Mouse (Mus musculus) c-Kit-positive CD71-positive TER-119-positive erythroid progenitor cells, embryonic 14.5 days (primary cell): Measurements from ENCODE around the gene Hba-a2.
"Not testable (repeated sequence)": the region's sequence is repeated elsewhere in the genome, so short reads cannot be mapped to it uniquely, and the experiment has no call there.

Experiments used
- DNase-seq: peaks from one replicate; pipeline ENCODE4 v3.0.0-alpha.2; 2013; ENCODE audit warnings: low spot score

The Hba-a2 gene

GRCm38 (mm10) chr11:32296203-32296602 is at the start of gene Hba-a2:
Hba-a2 (plus strand) TSS chr11:32296489.
- DNase-seq: not testable (repeated sequence)

- DNase-seq: peak; percentile 63
Observed at GRCm38 (mm10) chr11:32247068-32247467, 49.2 kb upstream of the Hba-a2 start.

- no peak for DNase-seq
Observed at GRCm38 (mm10) chr11:32248350-32248749, 47.9 kb upstream of the Hba-a2 start.

- peak; percentile 95 for DNase-seq
Observed at GRCm38 (mm10) chr11:32250880-32251763, 45.2 kb upstream of the Hba-a2 start.

DNA sequence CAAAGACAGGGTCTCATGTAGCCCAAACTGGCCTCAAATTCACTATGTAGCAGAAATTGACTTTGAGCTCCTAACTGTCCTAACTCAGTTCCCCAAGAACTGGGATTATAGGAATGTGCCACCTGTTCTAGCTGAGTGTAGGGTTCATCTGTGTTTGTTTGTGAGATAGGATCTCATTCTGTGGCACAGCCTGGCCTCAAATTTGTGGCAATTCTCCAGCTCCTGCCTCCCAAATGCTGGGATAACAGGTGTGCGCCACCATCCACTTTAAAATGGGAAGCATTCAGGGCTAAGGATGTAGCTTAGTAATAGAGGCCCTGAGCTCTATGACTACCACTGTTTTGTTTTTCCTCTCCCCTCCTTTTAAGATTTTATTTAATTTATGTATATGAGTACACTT is 43.2 kb upstream of the Hba-a2 start:
- no peak for DNase-seq

- DNase-seq: peak; percentile 87
Observed at GRCm38 (mm10) chr11:32256146-32256545, 40.1 kb upstream of the Hba-a2 start.

GRCm38 (mm10) chr11:32256566-32256965 is 39.7 kb upstream of the Hba-a2 start:
- no peak for DNase-seq

DNA sequence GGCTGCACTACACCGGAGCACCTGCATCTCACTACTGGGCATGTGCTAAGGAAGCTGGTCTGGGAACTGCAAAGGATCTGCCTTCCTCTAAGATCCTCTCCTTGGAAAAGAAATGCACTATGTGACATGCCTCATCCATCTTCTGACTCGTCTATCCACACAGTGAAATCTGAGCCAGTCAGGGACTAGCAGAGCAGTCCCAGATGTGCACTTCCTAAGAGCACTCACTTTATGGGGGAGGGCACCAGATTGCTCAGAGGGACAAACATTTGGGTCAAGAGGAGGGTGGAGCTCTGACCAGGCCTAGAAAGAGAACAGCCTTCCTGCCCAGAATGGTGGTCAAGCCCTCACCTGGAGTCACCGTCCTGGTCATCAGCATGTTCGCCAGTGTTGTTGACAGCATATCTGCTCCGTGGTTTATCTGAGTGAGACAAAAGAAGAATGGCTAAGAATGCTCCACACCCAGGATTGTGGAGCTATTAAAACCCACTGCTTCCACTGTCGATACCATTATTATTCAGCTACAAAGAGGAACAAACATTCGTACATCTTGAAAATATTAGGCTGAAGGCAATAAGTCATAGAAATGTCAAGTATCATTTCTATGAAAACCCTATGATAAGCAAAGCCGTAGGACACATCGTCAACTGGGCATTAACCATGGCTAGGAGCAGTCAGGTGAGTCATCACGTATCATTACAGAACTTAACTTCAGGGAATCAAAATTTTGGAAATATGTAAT is 33.4 kb upstream of the Hba-a2 start:
- no peak for DNase-seq

GRCm38 (mm10) chr11:32265117-32265738 is 31.1 kb upstream of the Hba-a2 start:
- DNase-seq: peak; percentile 80

DNA sequence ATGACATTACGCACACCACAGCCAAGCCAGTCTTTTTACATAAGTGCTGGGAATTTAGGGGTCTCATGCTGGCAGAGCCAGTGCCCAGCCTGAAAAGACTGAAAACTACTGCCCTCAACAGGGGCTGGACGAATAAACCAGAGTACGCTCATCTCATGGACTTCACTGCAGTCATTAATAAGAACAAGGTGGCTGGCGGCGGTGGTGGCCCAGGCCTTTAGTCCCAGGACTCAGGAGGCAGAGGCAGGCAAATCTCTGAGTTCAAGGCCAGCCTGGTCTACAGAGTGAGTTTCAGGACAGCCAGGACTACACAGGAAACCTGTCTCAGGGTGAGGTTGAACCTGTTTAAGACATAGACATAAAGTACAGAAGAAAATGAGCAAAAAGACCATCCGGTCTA is 30.1 kb upstream of the Hba-a2 start:
- DNase-seq: no peak

DNA sequence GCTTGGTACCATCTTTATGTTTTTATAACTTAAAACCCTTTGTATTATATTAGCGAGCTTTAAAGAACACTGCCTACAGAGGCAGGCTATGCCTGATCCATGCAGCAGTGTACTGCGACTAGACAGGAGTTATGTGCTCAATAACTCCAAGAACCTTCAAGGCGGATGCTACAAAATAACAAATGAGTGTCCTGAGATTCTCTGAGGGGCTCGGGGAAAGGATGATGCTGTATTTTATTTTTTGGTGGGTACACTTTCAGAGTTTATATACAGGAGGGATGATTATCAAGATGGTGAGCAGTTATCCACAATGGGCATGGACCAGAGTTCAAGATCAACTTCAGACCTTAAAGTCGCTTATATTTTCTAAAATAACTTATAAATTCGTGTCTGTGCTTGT is 29.5 kb upstream of the Hba-a2 start:
- DNase-seq: no peak

- DNase-seq: peak; percentile 89
Observed at GRCm38 (mm10) chr11:32267188-32267884, 29.0 kb upstream of the Hba-a2 start, which contains the start of gene Nprl3. Nprl3 (minus strand) TSS chr11:32267707.

- DNase-seq: no peak
Observed at GRCm38 (mm10) chr11:32267964-32268363, 28.3 kb upstream of the Hba-a2 start.

GRCm38 (mm10) chr11:32268952-32269351 is 27.3 kb upstream of the Hba-a2 start:
- peak; percentile 86 for DNase-seq

DNA sequence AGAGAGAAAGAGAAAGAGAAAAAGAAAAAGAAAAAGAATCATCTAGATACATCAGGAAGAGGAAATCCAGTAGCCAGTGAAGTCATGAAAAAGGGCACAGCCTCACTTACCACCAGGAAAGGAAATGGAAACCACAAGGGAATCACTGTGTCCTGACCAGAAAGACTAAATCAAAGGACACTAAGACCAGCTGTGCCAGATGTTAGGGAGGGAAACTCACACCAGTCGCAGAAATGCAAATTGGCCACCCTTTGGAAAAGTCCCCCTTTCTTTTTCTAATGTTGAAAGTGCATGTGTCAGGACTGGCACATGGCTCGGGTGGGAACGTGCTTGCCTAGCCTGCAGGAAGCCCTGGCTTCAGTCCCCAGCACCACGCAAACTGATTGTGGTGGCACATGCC is 25.1 kb upstream of the Hba-a2 start:
- DNase-seq: no peak

DNA sequence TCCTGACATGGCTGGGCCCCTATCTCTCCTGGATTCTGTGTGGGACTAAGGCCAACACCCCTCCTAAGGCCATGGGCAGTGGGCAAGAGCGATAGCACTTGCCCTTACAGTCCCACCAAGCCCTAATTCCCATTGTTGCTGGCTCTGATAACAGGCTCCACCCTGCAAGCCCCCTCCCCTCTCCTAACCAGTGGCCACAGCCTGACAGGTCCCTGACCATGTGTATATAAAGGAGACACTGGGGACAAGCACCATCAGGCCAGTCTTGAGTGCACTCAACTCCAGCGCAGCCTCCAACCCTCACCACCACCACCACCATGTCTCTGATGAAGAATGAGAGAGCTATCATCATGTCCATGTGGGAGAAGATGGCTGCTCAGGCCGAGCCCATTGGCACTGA is 19.9 kb upstream of the Hba-a2 start, which contains the start of gene Hba-x:
TSS of gene Hba-x (plus strand) at position 54 of the 400 bp plus-strand sequence.
- DNase-seq: no peak

DNA sequence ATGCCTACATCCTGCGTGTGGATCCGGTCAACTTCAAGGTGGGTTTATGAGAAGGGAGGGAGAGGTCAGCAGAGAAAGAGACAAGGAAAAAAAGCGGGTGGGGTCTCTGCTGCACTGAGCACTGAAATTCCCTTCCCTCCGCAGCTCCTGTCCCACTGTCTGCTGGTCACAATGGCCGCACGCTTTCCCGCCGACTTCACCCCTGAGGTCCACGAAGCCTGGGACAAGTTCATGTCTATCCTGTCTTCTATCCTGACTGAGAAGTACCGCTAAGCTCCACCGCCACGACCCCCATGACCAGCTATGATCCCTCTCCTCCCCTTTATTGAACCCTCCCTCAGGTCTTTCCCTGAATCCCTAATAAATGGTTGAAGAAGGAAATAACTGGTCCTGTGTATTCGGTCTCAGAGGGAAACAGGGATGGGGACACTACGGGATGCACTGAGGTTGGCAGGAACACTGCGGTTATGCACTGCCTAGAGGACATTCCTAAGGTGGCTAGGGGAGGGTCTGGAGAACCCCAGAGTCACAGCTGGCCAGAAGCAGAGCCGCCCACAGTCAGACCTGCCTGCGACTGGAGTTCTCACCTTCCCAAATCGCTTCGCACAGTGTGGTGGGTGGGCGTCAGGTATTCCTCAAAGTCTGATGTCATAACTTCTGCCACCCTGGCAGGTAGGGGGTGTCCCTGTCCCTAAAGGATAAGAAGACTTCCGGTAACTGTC is 18.4 kb upstream of the Hba-a2 start:
- no peak for DNase-seq

GRCm38 (mm10) chr11:32278458-32278957 is 17.8 kb upstream of the Hba-a2 start:
- no peak for DNase-seq

GRCm38 (mm10) chr11:32280646-32281045 is 15.6 kb upstream of the Hba-a2 start:
- DNase-seq: no peak

- no peak for DNase-seq
Observed at GRCm38 (mm10) chr11:32281416-32282144, 14.7 kb upstream of the Hba-a2 start.
